Mouse (Mus musculus) kidney, postnatal 36 days (tissue): ENCODE results near the gene Disp3.
A peak's percentile ranks its signal among the peaks of the same experiment; 100 is the strongest.

ENCODE experiments used
- DNase-seq, 2 experiments: peaks; one replicate each; pipeline ENCODE4 v3.0.0; 2021 to 2022; ENCODE audit warnings: mixed read lengths in 2 of 2

Disp3 gene

GRCm38 (mm10) chr4:148288055-148288549 lies 337 bp upstream of the Disp3 start:
- peak; percentile 55 to 84 for DNase-seq

- no peak for DNase-seq
Observed at GRCm38 (mm10) chr4:148287041-148287440, 724 bp downstream of the Disp3 start.

- peak; percentile 9 to 61 for DNase-seq
Observed at GRCm38 (mm10) chr4:148286226-148287031, 1.3 kb downstream of the Disp3 start.

- no peak for DNase-seq
Observed at GRCm38 (mm10) chr4:148284219-148284618, 3.5 kb downstream of the Disp3 start.

- no peak for DNase-seq
Observed at GRCm38 (mm10) chr4:148276816-148277491, 10.8 kb downstream of the Disp3 start.

GRCm38 (mm10) chr4:148274671-148275070 lies 13.1 kb downstream of the Disp3 start:
- DNase-seq = no peak

GRCm38 (mm10) chr4:148273229-148273628 lies 14.5 kb downstream of the Disp3 start:
- DNase-seq = no peak

- no peak for DNase-seq
Observed at GRCm38 (mm10) chr4:148271656-148272055, 16.1 kb downstream of the Disp3 start.

- DNase-seq = no peak
Observed at GRCm38 (mm10) chr4:148266973-148267507, 20.7 kb downstream of the Disp3 start.

- no peak for DNase-seq
Observed at GRCm38 (mm10) chr4:148259941-148260340, 27.8 kb downstream of the Disp3 start.

GRCm38 (mm10) chr4:148249341-148249740 lies 38.4 kb downstream of the Disp3 start:
- DNase-seq = peak in 1 of 2 experiments; percentile 62

- no peak for DNase-seq
Observed at GRCm38 (mm10) chr4:148240387-148240786, 47.4 kb downstream of the Disp3 start.

GRCm38 (mm10) chr4:148239474-148240130 lies 48.2 kb downstream of the Disp3 start:
- DNase-seq = no peak

GRCm38 (mm10) chr4:148238919-148239318 lies 48.8 kb downstream of the Disp3 start:
- DNase-seq = no peak

GRCm38 (mm10) chr4:148238218-148238617 lies 49.5 kb downstream of the Disp3 start:
- no peak for DNase-seq

GRCm38 (mm10) chr4:148236664-148237063 lies 51.1 kb downstream of the Disp3 start:
- DNase-seq = no peak

GRCm38 (mm10) chr4:148233061-148233460 lies 54.7 kb downstream of the Disp3 start:
- no peak for DNase-seq

GRCm38 (mm10) chr4:148232615-148233014 lies 55.1 kb downstream of the Disp3 start:
- no peak for DNase-seq

GRCm38 (mm10) chr4:148232124-148232523 lies 55.6 kb downstream of the Disp3 start:
- no peak for DNase-seq

- peak; percentile 44 to 84 for DNase-seq
Observed at GRCm38 (mm10) chr4:148229646-148230045, 58.1 kb downstream of the Disp3 start.

- DNase-seq = no peak
Observed at GRCm38 (mm10) chr4:148222983-148223382, 64.8 kb downstream of the Disp3 start.

GRCm38 (mm10) chr4:148220656-148221055 lies 67.1 kb downstream of the Disp3 start:
- no peak for DNase-seq

- DNase-seq = no peak
Observed at GRCm38 (mm10) chr4:148218238-148218637, 69.5 kb downstream of the Disp3 start.
